Mouse (Mus musculus): ENCODE measurements at regions not wholly inside any gene's neighbourhood (a gene's known extent, or its start where the extent isn't known, plus 50 kb on each side); places are given as distances from the start of the nearest gene placed in this dataset.

- in situ Hi-C loops (cut with MboI; ENCODE audit: low pct_ligation_motif_present, low pct_unique_long_range_greater_than_20kb, low sequenced_read_pairs) = no loop called here
- TF ChIP-seq CHD2 (IDR thresholded peaks at IDR 0.05; ENCODE audit: low read length) (no peak), ZC3H11A (IDR thresholded peaks at IDR 0.05; ENCODE audit: low read depth, low read length) (no peak), SIN3A (IDR thresholded peaks at IDR 0.05; ENCODE audit: low read length) (no peak), RCOR1 (conservative IDR thresholded peaks at IDR 0.05; ENCODE audit: low read depth, low read length) (no peak), MAX (IDR thresholded peaks at IDR 0.05; ENCODE audit: low read length) (no peak), MXI1 (IDR thresholded peaks at IDR 0.05; ENCODE audit: low read depth, low read length) (no peak), BHLHE40 (IDR thresholded peaks at IDR 0.05; ENCODE audit: low read depth, low read length) (no peak), JUN (IDR thresholded peaks at IDR 0.05; ENCODE audit: insufficient read depth, low read depth, low read length) (no peak), ETS1 (conservative IDR thresholded peaks at IDR 0.05; ENCODE audit: low read depth, low read length) (no peak), ZMIZ1 (IDR thresholded peaks at IDR 0.05; ENCODE audit: low read depth, low read length) (no peak), IRF4 (IDR thresholded peaks at IDR 0.05; ENCODE audit: low read depth, low read length) (no peak)
- dilution Hi-C loops (cut with MboI; ENCODE audit: extremely low pct_ligation_motif_present, extremely low pct_unique_long_range_greater_than_20kb, low sequenced_read_pairs) = no loop called here
- Histone ChIP-seq H3K79me2 (replicated peaks; ENCODE audit: control insufficient read depth, extremely low read depth, insufficient read depth, poor library complexity, severe bottlenecking) (no peaks in the 10 kb centered on the region), H3K27me3 (replicated peaks) (peaks cover 3% of the 10 kb centered on the region), H3K9me3 (replicated peaks; ENCODE audit: low read length) (no peaks in the 10 kb centered on the region), H3K4me2 (ENCODE audit: insufficient read depth, low read depth, poor library complexity, severe bottlenecking) (no peak overlapping the region), H3K4me3 (replicated peaks in 1 of 3; ENCODE audit: low read depth in 2 of 3, low read length in 2 of 3, poor library complexity in 1 of 3) (no peak overlapping the region), H3K27ac (ENCODE audit: insufficient read depth, low read depth) (no peak overlapping the region), H3K36me3 (replicated peaks in 1 of 2; ENCODE audit: control insufficient read depth in 1 of 2, insufficient read depth in 1 of 2, low read length in 1 of 2) (no peaks in the 10 kb centered on the region), H3K9ac (ENCODE audit: insufficient read depth, low read depth) (no peak overlapping the region), H3K4me1 (ENCODE audit: control insufficient read depth in 1 of 2, insufficient read depth in 2 of 2) (peaks cover 0 to 33% of the 10 kb centered on the region in 2 experiments; a peak in 3 of 4 replicates)
- DNase-seq (ENCODE audit: extremely low read depth) = no peak
Measured at GRCm38 (mm10) chr10:44628387-44628786, 100.1 kb upstream of the Prdm1 start.

- DNase-seq (ENCODE audit: extremely low read depth) = no peak
Measured at GRCm38 (mm10) chr10:44627431-44627830, 99.1 kb upstream of the Prdm1 start.

More at GRCm38 (mm10) chr10:44627431-44627830, 99.1 kb upstream of the Prdm1 start:
- Histone ChIP-seq H3K4me1 (ENCODE audit: control insufficient read depth in 1 of 2, insufficient read depth in 2 of 2) (peaks cover 0 to 33% of the 10 kb centered on the region in 2 experiments; a peak in 3 of 4 replicates), H3K4me2 (ENCODE audit: insufficient read depth, low read depth, poor library complexity, severe bottlenecking) (no peak overlapping the region), H3K27ac (ENCODE audit: insufficient read depth, low read depth) (no peak overlapping the region), H3K4me3 (replicated peaks in 1 of 3; ENCODE audit: low read depth in 2 of 3, low read length in 2 of 3, poor library complexity in 1 of 3) (no peak overlapping the region), H3K79me2 (replicated peaks; ENCODE audit: control insufficient read depth, extremely low read depth, insufficient read depth, poor library complexity, severe bottlenecking) (no peaks in the 10 kb centered on the region), H3K9ac (ENCODE audit: insufficient read depth, low read depth) (no peak overlapping the region), H3K27me3 (replicated peaks) (peaks cover 3% of the 10 kb centered on the region), H3K36me3 (replicated peaks in 1 of 2; ENCODE audit: control insufficient read depth in 1 of 2, insufficient read depth in 1 of 2, low read length in 1 of 2) (no peaks in the 10 kb centered on the region), H3K9me3 (replicated peaks; ENCODE audit: low read length) (no peaks in the 10 kb centered on the region)
- in situ Hi-C loops (cut with MboI; ENCODE audit: low pct_ligation_motif_present, low pct_unique_long_range_greater_than_20kb, low sequenced_read_pairs) (no loop called here), dilution Hi-C loops (cut with MboI; ENCODE audit: extremely low pct_ligation_motif_present, extremely low pct_unique_long_range_greater_than_20kb, low sequenced_read_pairs) (no loop called here)
- TF ChIP-seq ZC3H11A (IDR thresholded peaks at IDR 0.05; ENCODE audit: low read depth, low read length) (no peak), MAZ (IDR thresholded peaks at IDR 0.05; ENCODE audit: low read depth, low read length) (no peak), CHD1 (IDR thresholded peaks at IDR 0.05; ENCODE audit: low read depth, low read length) (no peak), BHLHE40 (IDR thresholded peaks at IDR 0.05; ENCODE audit: low read depth, low read length) (no peak), MXI1 (IDR thresholded peaks at IDR 0.05; ENCODE audit: low read depth, low read length) (no peak), SMC3 (IDR thresholded peaks at IDR 0.05; ENCODE audit: low read depth, low read length) (no peak), ELF1 (IDR thresholded peaks at IDR 0.05; ENCODE audit: low read depth, low read length) (no peak), MEF2A (IDR thresholded peaks at IDR 0.05; ENCODE audit: borderline replicate concordance, low read depth, low read length) (no peak), HCFC1 (IDR thresholded peaks at IDR 0.05; ENCODE audit: low read depth, low read length) (no peak), MAFK (IDR thresholded peaks at IDR 0.05; ENCODE audit: insufficient replicate concordance, low read length) (no peak), ZNF384 (IDR thresholded peaks at IDR 0.05; ENCODE audit: low read depth, low read length) (no peak), CHD2 (IDR thresholded peaks at IDR 0.05; ENCODE audit: low read length) (no peak), MYC (IDR thresholded peaks at IDR 0.05; ENCODE audit: low read depth, low read length) (no peak), RCOR1 (conservative IDR thresholded peaks at IDR 0.05; ENCODE audit: low read depth, low read length) (no peak), UBTF (IDR thresholded peaks at IDR 0.05; ENCODE audit: low read depth, low read length) (no peak), IRF4 (IDR thresholded peaks at IDR 0.05; ENCODE audit: low read depth, low read length) (no peak), TBP (conservative IDR thresholded peaks at IDR 0.05; ENCODE audit: low read depth, low read length) (no peak), POLR2AphosphoS2 (IDR thresholded peaks at IDR 0.05; ENCODE audit: low read depth, low read length) (no peak), RAD21 (IDR thresholded peaks at IDR 0.05; ENCODE audit: low read depth, low read length) (no peak), ZMIZ1 (IDR thresholded peaks at IDR 0.05; ENCODE audit: low read depth, low read length) (no peak)

All from CH12.LX (cell line).